Mouse (Mus musculus) right cerebral cortex, postnatal 10 days (tissue): ENCODE measurements around the gene Zscan4-ps2.
"Not testable (repeated sequence)": the region's sequence is repeated elsewhere in the genome, so short reads cannot be mapped to it uniquely, and the experiment has no call there.

Experiments
- DNase-seq, 2 experiments: peaks; one replicate each; pipeline ENCODE4 v3.0.0; 2021; ENCODE audit warnings: low spot score in 2 of 2

Gene Zscan4-ps2

GRCm38 (mm10) chr7:11514010-11514409, at the start of gene Zscan4-ps2:
TSS of gene Zscan4-ps2 (plus strand) at chr7:11514310.
- DNase-seq = not testable (repeated sequence)
